Mouse (Mus musculus) neutrophil, adult 5-6 weeks (primary cell): ENCODE data around the gene Agap1. TPM values are rescaled to one million over a fixed set of nuclear protein-coding genes. Genes with fewer than 3 reads are reported as not detected.
A peak's percentile ranks its signal among the peaks of the same experiment; 100 is the strongest.

Source experiments
- ATAC-seq: fragments of 151-379, 151-347 bp; 2 replicates; pipeline ENCODE4 v1.8.0; 2017; ENCODE audit warnings: mild to moderate bottlenecking, moderate TSS enrichment; ENCODE audit not compliant: insufficient number of reproducible peaks, poor library complexity, low FRiP score, severe bottlenecking; ENCODE audit errors: extremely low read depth
- total RNA-seq: library from RNA; stranded (forward); fragments of 200-1000 nt; gene quantifications from 2 replicates; pipeline ENCODE4 v1.2.3, GENCODE M21; 2017

Gene Agap1
- total RNA-seq, result 9.7 and 10.2 TPM in 2 replicates

- ATAC-seq, result peak; percentile 18; the same call in 1 of the 2 replicates
Measured at GRCm38 (mm10) chr1:89454196-89455123, at the start of gene Agap1. Gene Agap1 (plus strand): TSS chr1:89454806.

DNA sequence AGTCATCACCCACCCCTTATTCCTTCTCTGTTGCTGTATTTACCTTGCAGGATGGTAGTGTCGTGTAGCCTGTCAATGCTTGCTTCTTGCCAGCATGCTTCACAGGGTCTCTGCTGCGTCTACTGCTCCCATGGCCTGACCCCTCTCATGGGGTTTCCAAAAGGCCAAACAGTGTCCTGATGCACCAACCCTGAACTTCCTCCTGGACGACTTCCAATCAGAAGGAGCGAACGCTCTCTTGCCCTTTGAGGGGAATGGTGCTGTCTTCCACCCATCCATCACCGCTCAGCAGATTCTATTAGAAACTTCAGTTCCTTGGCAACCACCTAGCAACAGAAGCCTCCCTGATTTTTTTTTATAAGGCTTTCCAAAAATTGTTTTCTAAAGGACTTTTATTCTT, 48.6 kb upstream of the Agap1 start:
- no peak for ATAC-seq

DNA sequence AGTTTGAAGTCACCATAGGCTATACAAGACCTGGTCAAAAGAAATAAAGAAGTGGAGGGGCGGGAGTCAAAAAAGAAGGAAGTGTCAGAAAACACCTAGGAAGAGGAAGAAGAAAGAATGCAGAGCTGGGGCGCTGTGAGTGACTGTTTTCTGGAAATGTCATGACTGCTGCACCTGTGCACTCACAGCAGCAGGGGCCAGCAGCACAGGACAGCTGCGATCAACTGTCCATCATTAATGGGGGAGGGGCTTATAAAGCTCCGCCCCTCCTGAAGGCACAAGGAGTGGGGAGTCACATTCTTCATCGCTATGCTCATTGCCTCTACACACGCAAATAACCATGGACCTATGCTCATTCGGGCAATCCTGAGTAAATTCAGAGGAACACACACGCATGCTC, 46.6 kb upstream of the Agap1 start:
- ATAC-seq, result no peak

DNA sequence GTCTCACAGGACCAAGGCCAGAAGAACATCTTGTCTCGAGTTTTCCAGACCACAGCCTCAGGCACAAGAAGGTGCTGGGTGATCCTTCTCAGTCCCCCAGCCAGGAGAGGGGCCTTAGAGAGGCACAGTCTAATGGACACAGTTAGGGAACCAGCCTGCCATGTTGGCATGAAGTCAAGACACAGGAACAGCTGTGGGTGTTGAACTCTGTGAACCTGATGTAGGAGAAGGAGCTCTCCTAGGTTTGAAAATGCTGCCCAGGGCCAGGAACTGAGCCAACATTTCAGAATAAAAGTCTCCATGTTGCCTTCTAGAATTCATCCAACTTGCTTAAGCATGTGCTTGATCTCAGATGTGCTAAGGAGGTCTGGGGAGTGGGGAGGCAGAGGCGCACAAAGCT, 41.5 kb upstream of the Agap1 start:
- ATAC-seq, result no peak

- no peak for ATAC-seq
Measured at GRCm38 (mm10) chr1:89414563-89414962, 40.0 kb upstream of the Agap1 start.

GRCm38 (mm10) chr1:89416929-89417328, 37.7 kb upstream of the Agap1 start:
- ATAC-seq, result no peak

- no peak for ATAC-seq
Measured at GRCm38 (mm10) chr1:89420642-89421041, 34.0 kb upstream of the Agap1 start.

GRCm38 (mm10) chr1:89421401-89421800, 33.2 kb upstream of the Agap1 start:
- ATAC-seq, result no peak

GRCm38 (mm10) chr1:89424563-89424962, 30.0 kb upstream of the Agap1 start:
- no peak for ATAC-seq

GRCm38 (mm10) chr1:89426137-89426536, 28.5 kb upstream of the Agap1 start:
- no peak for ATAC-seq

GRCm38 (mm10) chr1:89428671-89429070, 25.9 kb upstream of the Agap1 start:
- ATAC-seq, result no peak

DNA sequence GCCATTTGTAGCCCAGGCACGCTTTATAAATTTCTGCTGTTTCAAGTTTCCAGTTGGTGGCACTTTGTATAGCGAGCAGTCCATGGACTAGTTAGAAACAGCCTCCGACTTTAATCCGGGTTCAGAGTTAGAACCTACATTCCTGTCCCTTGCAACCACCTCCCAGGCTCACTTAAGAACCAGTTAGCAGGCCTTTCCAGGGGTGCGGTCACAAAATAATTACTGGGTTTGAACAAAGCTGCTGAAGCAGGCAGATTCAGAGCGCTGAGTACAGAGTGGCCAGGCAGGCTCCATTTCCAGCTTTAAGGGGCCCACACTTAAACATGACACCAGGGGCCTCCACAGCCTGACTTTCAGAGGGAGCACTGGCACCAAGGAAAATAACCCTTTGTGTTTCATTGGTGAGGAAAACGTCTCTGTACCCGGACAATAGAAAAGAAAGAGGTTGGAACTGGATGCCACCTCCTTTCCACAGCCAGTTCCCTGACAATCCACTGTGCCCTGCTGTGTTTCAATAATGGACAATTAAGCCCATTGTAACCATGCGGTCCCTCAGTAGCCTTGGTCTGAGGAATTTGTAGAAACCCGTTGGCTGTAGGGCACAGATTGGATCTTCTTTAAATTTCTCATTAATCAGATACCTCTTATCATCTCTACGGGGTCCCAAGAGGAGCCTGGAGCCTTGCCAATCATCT, 24.5 kb upstream of the Agap1 start:
- ATAC-seq, result no peak

GRCm38 (mm10) chr1:89439351-89439750, 15.3 kb upstream of the Agap1 start:
- no peak for ATAC-seq

DNA sequence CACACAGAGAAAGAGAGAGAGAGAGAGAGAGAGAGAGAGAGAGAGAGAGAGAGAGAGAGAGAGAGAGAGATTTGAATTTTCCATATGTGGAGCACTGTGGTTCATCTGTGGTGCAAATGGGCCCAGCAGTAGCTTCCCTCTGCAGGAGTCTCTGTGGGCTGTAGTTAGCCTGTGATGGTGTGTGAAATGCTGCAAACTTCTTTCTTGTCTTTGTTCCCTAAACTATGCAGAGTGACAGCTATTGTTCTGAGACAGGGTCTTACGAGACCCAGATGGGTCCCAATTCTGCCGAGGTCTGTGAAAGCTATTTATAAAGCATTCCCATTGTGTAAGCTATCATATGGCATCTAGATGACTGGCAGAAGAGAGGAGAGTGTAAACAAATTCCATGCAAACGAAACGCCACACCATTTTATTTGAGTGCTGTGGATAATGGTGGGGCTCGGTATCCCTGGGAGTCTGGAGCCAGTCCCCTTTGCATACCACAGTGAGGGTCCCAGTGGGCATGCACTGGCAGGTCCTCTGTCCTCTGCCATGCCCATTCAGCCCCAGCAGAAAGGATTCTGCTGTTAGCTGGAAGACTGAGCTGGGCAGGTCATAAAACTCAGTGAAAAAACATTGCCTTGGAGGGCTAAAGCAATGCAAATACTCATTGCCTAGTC, 13.2 kb upstream of the Agap1 start:
- ATAC-seq, result no peak

- no peak for ATAC-seq
Measured at GRCm38 (mm10) chr1:89443512-89443911, 11.1 kb upstream of the Agap1 start.

DNA sequence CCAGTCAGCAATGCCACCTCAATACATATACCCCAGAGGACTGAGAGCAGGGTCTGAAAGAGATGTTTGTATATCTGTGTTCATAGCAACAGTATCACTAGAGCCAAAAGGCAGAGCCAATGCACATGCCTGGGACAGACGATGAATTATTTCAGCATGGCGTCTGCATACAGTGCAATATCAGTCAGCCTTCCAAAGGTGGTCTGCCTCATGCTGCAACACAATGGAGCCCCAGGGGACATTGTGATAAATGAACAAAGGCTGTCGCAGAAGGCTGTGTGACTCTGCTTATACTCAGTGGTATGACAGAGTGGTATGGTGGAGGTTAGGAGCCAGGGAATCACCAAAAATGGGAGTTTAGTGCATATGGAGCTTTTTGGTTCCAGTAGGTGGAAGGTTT, 10.6 kb upstream of the Agap1 start:
- ATAC-seq, result no peak

GRCm38 (mm10) chr1:89450139-89450538, 4.5 kb upstream of the Agap1 start:
- ATAC-seq, result no peak

- no peak for ATAC-seq
Measured at GRCm38 (mm10) chr1:89452138-89452537, 2.5 kb upstream of the Agap1 start.

GRCm38 (mm10) chr1:89453666-89454065, 940 bp upstream of the Agap1 start:
- ATAC-seq, result no peak
